Mouse (Mus musculus): ENCODE measurements around the gene Ten1.

The Ten1 gene

DNA sequence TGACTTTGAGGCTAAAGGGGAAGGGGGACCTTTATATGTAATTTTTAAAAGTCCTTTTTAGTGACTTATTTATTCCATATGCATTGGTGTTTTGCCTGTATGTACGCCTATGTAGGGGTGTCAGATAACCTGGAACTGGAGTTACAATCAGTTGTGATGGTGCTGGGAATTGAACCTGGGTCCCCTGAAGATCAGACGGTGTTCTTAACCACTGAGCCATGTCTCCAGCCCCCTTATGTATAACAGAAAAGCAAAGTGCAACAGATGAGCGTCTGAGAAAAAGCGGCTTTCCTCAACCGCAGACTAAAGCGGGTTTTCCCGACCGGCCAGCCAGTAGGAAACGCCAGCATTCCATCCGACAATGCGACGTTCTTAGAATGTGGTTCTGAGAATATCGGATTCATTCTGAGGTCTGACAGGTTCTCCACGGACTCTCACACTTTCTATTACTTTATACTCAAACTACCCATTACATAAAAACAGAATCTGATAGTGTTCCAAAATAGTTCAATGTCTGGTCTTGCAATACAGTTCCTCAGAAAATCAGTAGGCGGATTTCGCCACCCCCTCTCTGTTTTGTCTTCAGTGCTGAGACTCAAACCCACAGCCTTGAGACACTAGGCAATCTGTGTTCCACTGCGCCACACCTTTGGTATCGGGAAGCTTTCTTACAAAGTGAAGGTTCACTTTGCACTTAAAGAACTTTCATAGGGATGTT is 1.6 kb upstream of the Ten1 start:
- in situ Hi-C loops (cut with MboI; ENCODE audit: low sequenced_read_pairs): no loop called here

DNA sequence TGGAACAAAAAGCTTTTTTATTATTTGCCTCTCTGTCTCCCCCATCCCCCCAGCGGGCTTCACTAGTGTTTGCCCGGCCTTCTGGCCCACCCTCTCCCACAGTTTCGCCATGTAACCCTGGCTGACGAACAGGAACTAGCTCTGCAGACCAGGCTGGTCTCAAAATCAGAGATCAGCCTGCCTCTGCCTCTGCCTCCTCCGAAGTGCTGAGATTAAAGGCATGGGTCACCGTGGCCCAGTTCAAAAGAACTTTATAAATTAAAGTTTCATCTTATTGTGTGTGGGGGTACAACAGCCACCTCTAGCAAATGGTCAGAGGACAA is 1.1 kb upstream of the Ten1 start:
- in situ Hi-C loops (cut with MboI; ENCODE audit: low sequenced_read_pairs): no loop called here

DNA sequence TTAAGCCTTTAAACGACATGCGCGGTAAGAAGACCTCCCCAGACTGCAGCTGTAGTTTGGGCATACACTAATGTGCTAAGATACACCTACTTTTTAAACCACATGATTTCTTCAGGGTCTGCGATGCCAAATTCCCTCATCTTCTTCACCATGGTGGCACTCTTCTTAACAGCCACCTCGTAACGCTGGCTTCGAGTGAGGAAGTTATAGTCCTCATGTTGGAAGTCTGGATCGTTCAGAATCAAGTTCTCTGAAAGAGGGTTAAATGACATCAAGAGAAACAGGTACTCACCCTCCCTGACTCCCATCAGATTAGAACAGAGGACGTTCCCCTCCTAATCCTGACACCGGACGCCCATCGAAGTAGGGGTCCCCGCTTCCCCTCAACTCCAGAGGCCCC is 523 bp upstream of the Ten1 start:
- in situ Hi-C loops (cut with MboI; ENCODE audit: low sequenced_read_pairs): no loop called here

DNA sequence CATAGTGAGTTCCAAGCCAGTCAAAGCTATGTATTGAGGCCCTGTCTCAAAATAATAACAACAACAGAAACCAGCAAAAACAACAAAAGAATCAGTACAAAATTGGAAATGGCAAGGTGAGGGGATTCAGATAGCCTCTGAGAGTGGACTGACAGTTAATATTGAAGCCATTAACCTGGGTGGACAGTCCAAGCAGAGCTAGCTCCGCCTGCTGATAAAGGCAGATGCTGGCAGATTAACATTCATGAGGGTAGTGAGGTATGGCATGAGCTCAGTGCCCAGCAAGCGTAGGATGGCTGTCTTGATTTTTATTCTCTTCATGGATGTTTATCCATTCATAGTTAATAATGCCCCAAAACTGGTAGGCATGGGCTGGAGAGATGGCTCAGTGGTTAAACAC is 2.5 kb downstream of the Ten1 start:
- in situ Hi-C loops (cut with MboI; ENCODE audit: low sequenced_read_pairs): no loop called here

DNA sequence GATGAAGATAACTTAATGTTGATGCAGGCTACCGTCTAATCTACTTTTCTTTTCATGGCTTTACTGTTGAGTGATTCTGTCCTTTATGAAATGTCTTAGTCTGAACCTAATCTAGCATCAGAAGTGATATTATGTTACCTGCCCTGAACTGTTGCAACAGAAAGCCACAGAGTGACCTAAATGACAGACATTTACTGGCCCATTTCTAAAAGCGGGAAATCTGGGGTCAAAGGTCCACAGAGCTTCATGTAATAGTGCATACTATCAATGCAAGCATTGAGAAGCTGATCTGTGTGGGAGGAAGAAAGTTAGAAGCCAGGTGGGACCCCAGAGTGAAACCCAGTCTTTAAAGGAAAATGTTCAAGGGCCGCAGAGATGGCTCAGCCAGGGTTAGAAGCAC is 4.5 kb downstream of the Ten1 start:
- in situ Hi-C loops (cut with MboI; ENCODE audit: low sequenced_read_pairs): no loop called here

DNA sequence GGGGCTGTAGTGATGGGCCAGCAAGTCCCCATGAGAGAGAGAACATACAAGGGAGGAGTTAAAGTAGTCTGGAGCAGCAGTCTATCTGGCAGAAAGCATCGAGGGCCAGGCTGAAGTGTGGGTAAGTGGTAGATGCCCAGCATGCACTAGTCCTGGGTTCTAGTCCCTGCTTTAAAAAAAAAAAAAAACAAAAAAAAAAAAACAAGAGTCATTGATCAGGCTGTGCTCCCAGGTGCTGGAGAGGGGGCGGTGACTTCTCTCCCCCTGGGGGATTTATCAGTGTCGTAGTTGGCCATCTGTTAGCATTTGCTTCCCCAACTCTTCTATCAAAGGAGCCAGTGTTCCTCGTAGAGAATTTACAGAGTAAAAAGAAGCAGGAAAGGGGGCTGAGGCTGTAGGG is 8.0 kb downstream of the Ten1 start:
- in situ Hi-C loops (cut with MboI; ENCODE audit: low sequenced_read_pairs): no loop called here

DNA sequence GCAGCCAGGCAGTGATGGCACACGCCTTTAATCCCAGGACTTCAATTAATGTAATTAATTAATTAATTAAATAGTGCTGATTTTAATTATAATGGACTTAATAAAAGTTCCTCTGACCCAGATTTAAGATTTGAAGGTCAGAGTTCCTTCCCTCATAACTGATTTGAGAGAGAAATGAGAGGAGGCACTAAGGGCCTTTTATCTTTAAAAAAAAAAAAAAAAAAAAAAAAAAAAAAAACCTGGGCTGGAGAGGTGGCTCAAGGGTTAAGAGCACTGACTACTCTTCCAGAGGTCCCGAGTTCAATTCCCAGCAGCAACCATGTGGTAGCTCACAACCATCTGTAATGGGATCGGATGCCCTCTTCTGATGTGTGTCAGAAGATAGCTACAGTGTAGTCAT is 10.0 kb downstream of the Ten1 start:
- in situ Hi-C loops (cut with MboI; ENCODE audit: low sequenced_read_pairs): no loop called here

DNA sequence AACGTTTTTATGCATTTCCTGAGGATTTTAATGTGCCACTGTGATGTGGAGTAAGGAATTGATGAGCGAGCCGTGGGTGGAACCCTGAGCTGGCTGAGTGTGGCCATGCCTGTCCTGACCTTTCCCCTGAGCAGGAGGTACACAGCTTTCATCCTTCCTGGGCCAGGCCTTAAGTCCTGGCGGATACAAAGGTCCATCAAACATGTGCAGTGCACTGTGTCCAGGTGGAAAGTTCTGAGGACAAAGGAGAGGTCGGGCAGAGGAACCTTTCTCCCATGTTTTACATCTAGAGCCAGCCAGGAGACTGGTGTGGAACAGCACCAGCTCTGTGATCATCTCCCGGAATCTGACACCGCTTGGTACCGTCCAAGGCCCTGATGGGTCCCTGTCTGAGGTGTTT is 10.6 kb downstream of the Ten1 start:
- in situ Hi-C loops (cut with MboI; ENCODE audit: low sequenced_read_pairs): no loop called here

DNA sequence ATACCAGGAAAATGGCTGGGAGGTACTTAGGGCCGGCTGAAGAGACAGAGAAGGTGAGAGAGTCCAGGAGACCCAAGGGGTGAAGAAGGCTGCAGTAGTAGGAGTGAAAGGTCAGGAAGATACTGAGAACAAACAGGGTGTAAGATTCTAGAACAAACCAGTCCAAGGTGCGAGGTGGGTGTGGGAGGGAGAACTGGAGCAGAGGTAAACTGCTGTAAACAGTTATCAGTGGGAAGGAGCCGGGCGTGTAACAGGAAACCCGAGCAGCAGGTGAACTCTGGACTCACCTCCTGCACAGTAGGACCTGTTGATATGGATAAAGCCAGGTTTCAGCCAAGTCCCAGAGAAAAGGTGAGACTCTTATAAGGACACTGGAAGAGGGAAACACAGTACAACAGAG is 12.0 kb downstream of the Ten1 start:
- in situ Hi-C loops (cut with MboI; ENCODE audit: low sequenced_read_pairs): no loop called here

DNA sequence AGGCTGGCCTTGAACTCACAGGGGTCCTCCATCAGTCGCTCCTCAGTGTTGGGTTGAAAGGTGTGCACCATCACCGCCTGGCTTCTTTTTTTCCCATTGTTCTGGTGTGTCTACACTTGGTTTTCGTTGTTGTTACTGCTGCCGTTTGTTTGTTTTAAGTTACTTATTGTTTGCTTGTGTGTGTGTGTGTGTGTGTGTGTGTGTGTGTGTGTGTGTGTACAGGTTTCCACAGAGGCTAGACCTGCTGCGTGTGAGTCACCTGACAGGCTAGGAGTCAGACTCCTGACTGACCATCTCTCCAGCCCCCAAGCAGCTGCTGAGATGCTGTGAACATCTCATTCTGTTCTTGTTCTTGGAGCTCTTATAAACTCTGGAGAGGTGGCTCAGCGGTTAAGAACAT is 14.2 kb downstream of the Ten1 start:
- in situ Hi-C loops (cut with MboI; ENCODE audit: low sequenced_read_pairs): no loop called here

DNA sequence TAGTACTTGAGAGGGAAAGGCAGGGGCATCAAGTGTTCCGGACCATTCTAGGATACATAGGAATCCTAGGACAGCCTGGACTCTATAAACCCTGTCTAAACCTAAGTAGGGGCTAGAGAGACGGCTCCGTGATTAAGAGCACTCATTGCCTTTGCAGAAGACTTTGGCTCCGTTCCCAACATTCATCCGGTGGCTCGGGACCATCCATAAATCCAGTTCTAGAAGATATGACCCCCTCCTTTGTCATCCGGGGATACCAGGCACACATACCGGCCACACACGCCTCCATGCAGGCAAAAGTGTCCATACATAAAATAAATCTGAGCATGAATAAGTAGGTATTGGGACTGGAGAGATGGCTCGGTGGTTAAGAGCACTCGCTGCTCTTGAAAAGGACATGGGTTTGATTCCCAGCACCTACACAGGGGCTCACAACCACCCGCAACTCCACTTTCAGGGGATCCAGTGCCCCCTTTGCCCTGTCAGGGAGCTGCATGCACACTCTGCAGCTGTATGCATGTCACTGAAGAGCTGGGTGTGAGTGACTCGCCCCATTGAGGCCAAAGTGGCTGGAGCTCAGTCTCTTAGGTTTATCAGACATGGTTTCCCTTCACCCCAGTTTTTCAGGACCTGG is 15.3 kb downstream of the Ten1 start:
- in situ Hi-C loops (cut with MboI; ENCODE audit: low sequenced_read_pairs): no loop called here

DNA sequence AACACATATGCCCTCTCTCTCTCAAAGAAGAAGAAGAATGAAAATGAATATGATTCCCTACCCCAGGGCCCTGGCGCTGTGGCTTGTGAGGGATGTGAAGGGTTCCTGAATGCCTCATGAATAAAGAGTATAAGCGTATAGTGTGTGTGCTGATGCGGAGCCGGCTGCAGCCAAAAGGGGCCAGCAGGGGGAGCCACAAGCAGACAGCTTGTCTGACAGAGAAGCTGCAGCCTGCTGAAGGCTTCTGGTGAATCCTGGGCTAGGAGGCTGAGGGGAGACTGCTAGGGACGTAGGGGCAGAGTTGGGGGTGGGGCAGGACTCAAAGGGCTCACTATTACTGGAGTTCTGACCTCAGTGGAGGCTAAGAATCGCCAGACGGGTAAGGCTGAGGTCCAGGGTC is 16.5 kb downstream of the Ten1 start:
- in situ Hi-C loops (cut with MboI; ENCODE audit: low sequenced_read_pairs): no loop called here

DNA sequence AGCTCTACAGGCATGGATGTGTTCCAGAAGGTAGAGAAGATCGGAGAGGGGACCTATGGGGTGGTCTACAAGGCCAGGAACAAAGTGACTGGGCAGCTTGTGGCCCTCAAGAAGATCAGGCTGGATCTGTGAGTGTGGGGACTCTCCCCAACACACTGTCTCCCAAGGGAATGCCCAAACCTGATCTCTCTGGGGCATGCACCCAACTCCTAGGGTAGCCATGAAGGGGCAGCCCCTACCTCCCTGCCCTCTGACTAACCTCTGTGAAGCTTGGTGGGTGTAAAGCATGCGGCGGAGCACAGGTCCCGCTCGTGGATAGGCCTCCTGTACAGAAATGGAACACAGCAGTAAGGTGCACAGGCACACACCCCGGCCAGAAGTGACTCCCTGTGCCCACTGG is 17.3 kb downstream of the Ten1 start:
- in situ Hi-C loops (cut with MboI; ENCODE audit: low sequenced_read_pairs): no loop called here

DNA sequence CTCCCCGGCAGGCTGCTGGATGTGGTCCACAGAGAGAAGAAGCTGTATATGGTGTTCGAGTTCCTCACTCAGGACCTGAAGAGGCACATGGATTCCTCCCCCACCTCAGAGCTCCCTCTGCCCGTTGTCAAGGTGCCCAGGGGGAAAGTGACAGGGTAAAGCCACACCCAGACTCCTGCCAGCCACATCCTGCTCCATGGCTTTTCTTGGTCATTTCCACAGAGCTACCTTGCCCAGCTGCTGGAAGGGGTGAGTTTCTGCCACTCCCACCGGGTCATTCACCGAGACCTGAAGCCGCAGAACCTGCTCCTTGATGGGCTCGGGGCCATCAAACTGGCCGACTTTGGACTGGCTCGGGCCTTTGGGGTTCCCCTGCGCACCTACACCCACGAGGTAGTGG is 17.9 kb downstream of the Ten1 start:
- in situ Hi-C loops (cut with MboI; ENCODE audit: low sequenced_read_pairs): no loop called here

DNA sequence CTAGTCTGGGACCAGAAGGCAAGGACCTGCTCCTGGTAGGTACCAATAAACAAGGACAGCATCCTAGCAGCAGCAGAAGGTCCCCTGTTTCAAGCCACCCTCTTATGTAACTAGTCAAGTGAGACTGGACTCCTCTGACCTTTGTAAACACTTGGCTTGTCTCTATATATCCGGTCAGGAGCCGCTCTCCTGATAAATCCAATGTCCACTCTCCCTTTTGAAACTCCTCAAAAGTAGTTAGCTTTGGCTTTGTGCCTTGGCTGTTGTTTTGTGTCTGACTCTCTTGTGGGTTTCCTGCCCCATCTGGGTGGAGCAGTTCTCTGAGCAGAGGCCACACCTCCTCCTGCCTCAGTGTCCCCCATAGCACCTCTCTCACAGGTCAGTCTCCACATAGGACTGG is 19.6 kb downstream of the Ten1 start:
- in situ Hi-C loops (cut with MboI; ENCODE audit: low sequenced_read_pairs): no loop called here

DNA sequence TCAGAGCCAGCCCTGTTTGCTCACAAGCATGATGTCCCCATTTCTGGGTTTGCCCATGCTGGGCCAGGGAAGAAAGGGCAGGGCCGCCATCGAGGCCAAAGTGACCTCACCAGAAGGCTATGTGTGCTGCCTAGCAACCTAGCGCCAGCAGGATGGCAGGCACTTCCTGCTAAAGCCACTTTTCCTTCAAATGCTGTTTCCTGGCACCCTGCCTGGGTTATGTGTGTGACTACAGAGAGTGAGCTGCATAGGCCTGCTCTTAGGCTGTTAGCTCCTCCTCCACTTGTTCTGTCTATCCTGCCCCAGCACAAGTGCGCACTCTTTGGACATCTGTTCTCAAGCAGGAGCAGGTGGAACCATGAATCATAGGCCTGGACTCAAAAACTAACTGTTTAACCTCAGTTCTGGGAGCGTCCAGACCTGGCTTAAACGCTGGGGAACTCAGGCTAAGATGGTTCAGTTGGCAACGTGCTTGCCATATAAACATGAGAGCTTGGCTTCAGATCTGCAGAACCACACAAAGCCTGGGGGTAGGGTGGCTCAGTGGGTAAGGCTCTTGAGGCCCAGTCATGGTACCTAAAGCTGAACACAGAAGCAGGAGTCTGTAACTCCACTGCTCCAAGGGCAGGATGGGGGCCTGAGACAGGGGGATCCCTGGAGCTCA is 20.2 kb downstream of the Ten1 start:
- in situ Hi-C loops (cut with MboI; ENCODE audit: low sequenced_read_pairs): no loop called here

DNA sequence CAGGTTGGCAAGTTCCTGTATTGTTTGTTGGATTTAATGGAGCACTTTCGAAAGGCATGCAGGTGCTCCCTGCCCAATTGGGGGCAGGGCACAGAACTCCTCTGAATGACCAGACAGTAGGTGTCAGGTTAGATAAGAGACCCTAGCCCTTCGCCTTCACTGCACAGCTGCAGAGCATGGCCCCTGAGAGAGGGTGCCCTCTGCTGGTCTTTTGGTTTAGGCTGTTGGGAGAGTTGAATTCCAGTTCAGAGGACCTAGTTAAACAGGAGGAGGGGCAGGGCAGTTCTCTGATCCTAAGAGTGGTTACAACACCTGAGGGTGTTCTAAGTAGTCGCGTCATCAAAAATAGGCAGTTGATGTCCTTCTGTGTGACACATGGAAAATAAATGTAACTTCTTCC is 21.2 kb downstream of the Ten1 start:
- in situ Hi-C loops (cut with MboI; ENCODE audit: low sequenced_read_pairs): loop anchor here (10.0 kb wide), 1 partner anchor 235 kb away; no protein-coding TSS in a partner anchor

DNA sequence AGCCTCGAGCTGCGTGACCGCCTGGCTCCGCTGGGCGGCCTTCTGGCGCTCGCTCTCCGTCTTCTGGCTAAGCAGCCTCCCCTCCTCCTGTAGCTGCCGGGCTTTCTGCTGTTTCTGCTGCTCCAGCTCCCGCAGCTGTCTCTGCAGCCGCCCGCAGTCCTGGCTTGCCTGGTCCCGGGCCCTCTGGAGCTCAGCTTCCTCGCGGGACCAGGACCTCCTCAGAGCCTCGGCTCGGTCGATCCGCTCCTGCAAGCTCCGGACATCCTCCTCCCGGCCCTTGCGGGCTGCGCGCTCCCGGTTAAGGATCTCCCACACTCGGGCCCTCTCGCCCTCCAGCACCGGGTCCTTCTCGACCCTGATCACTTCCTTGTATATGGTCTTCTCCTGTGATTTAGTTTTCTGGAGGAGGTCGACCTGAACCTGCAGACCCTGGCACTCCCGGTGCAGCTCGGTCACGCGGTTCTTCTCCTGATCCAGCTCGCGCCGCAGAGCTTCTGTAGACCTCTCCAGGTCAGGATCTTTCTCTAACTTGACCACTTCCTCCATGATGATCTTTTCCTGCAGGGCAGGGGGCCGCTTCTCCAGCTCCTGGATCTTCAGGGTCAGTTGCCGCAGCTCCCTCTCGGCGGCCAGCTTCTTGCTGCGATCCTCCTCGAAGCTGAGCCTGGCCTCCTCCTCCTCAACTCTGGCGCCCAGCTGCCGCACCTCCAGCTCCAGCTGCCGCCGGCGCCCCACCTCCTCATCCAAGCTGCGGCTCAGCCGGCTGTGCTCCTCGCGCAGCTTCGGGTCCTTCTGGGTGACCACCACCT is 23.5 kb downstream of the Ten1 start:
- in situ Hi-C loops (cut with MboI; ENCODE audit: low sequenced_read_pairs): loop anchor here (10.0 kb wide), 1 partner anchor 233 kb away; no protein-coding TSS in a partner anchor

DNA sequence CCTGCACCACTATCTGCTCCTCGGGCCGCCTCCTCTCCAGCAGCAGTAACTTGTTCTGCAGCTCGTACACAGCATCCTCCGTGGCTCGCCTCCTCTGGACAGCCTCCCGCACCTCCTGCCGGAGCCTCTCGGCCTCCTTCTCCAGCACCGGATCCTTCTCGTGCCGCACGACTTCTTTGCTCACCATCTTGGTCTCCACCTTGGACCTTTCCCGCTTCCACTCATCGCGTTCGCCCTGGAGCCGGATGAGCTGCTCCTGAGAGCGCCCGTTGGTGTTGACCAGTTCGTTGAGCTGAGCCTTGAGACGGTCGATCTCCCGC is 24.0 kb downstream of the Ten1 start:
- in situ Hi-C loops (cut with MboI; ENCODE audit: low sequenced_read_pairs): loop anchor here (10.0 kb wide), 1 partner anchor 232 kb away; no protein-coding TSS in a partner anchor

DNA sequence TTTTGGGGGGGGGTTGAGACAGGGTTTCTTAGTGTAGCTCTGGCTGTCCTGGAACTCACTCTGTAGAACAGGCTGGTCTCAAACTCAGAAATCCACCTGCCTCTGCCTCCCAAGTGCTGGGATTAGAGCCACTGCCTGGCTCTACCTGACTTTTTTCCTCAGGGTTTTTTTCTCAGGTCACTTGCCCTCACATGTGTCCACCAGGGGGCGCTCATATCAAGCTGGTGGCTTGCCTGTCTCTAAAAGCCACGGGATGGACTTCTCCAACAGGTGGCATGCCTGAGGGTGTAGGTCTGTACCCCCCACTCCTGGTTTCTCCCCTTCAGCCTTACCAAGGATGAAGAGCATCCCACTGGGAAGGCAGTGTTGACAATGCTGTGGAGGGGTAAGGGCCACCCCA is 27.8 kb downstream of the Ten1 start:
- in situ Hi-C loops (cut with MboI; ENCODE audit: low sequenced_read_pairs): loop anchor here (10.0 kb wide), 1 partner anchor 228 kb away; no protein-coding TSS in a partner anchor

DNA sequence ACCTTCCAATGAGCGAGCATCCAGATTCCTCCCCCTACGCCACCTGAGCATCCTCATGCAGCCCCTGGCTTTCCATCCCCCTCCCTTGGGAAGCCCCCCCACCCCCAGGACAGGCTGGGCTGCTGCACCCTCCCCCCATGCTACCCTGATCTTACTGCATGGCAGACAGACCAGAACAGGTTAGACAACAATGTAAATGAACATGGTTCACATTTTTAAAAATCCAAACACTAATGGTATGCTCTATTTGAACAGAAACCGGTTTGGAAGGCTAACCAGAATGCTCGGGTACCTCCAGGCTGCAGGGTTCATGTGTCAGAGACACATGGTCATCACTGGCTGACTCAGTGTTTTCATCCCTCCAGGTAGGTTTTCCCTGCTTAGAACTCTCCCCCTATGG is 30.0 kb downstream of the Ten1 start:
- in situ Hi-C loops (cut with MboI; ENCODE audit: low sequenced_read_pairs): loop anchor here (10.0 kb wide), 1 partner anchor 226 kb away; no protein-coding TSS in a partner anchor

DNA sequence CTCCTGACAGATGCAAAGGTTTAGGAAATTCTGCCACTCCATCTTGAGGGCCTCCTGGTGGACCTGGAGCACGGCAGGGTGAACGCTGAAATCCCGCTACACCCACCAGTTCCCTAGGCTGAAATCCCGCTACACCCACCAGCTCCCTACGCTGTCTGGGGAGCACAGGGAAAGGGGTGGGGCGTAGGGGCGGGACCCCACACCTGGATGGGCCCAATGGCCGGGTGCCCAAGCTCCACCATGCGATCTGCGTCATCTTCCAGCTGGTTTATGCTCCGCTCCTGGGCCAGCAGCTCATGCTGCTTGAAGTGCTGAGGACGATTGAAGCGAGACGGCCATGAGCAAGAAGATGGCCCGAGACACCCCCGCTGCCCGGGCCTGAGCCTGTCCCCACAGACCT is 33.8 kb downstream of the Ten1 start:
- in situ Hi-C loops (cut with MboI; ENCODE audit: low sequenced_read_pairs): no loop called here
